Mouse (Mus musculus) regulatory T cell (primary cell): ENCODE measurements around the gene 4930579F01Rik.
"Not testable (repeated sequence)": the region's sequence is repeated elsewhere in the genome, so short reads cannot be mapped to it uniquely, and the experiment has no call there.

Source experiments
- in situ Hi-C: fragments of 300-600 bp; cut with MboI, MseI; formaldehyde crosslinking; loops from one replicate; pipeline ENCODE4 v1.15.1; 2025; ENCODE audit warnings: high pct_unique_total_duplicates

Gene 4930579F01Rik

DNA sequence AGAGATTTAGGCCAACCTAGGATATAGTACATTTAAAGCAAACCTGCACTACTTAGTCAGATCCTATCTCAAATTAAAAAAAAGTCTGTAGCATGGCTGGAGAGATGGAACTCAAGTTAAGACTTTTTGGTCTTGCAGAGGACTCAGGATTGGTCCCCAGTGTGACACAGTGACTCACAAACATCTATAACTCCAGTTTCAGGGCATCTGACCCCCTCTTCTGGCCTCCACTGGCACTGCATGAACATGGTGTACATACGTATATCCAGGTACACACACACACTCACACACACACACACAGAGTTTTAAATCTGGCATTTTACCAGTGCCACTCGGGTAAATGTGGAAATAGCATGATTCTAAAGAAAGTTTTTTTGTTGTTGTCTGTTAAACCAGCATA is 44.8 kb downstream of the 4930579F01Rik start:
- in situ Hi-C loops: loop anchor here (5.0 to 10.0 kb wide), 2 partner anchors 277 to 374 kb away; no protein-coding TSS in a partner anchor

DNA sequence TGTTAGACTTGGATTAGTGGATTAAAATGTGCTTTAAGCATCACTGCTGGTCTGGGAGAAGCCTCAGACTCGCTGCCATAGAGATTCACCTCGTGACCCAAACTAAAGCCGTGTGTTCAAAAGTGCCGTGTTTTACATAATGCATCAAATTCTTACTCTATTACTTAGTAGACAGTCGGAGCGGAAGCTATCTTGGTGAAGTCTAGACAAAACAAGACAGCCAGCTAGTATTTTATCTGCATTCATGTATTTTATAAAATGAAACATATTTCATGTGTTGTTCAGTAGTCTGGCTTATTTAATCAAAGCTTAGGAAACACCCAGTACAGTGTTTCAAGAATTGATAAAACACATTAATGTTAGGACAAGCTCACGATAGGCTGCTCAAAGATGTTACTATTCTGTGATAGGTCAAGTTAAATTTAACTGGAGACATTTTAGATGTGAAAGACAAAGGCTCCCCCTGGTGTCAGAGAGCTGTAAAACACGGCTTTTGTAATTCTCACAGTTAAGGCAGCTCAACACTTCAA is 48.9 kb downstream of the 4930579F01Rik start, which contains the start of gene Mttp:
Mttp (minus strand) TSS at position 327 of the 530 bp plus-strand sequence.
- in situ Hi-C loops: loop anchor here (5.0 to 10.0 kb wide), 3 partner anchors 162 to 370 kb away; partner anchors contain the start of gene Dapp1

DNA sequence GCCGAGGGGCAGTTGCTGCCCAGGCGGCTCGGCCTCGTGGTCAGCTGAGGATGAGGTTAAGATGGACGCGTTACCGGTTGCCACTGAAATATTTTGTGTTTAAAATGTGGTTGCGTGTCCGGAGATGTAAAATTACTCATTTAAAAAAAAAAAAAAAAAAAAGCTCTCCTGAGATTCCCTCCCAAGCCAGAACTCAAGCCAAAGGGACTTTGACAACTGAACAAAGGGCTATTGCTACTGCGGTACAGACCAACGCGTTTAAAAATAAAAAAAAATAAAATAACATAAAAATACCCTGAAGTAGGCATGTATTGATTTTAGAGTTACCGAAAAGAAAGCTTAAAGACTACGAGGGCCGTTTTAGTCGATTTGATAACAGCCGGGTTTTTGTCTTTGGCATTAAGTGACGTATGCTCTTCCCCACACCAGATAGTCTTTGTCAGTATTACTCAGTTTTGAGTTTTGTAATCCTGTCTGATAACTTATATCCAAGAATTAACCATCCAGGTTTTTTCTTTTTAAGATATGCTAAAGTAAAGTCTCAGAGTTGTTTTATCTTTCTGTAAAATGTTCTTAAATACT is 49.5 kb downstream of the 4930579F01Rik start:
- in situ Hi-C loops: loop anchor here (5.0 to 10.0 kb wide), 2 partner anchors 162 to 369 kb away; partner anchors contain the start of gene Dapp1

DNA sequence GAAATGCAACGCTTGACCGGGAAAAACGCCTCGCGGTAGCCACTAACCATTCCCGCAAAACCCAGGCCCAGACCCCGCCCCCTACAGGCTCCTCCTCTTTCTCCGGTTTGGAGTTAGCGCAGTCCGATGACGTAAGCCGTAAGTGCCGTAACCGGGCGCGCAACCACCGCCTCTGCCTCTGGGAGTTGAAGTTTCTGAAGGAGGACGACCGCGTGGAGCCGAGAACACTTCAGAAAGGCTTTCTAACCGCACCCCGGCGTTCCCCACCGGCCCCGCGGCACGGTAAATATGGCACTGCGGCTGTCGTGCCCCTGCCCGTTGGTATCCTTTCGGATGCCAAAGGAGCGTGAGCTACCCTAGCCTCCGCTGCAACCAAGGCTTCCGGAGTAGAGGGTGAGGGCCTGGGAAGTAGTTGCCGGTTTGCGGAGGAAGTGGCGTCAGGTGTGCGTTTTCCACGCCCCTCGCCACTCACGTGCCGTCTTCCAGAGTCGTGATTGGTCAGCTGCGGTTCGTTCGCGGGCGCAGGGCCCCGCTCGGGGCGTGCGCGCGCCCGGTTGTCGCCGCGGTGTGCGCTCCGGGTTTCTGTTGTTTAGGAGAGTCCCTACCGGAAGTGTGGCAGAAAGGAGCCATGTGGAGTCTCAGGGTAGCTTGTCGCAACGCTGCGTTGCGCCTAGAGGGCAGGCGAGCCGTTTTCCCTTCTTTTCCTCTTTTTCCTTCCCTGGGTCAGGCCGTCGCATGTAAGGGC is 50.1 kb downstream of the 4930579F01Rik start, which contains the start of gene Trmt10a:
Trmt10a (plus strand) TSS at position 134 of the 745 bp plus-strand sequence.
- in situ Hi-C loops: loop anchor here (5.0 to 10.0 kb wide), 2 partner anchors 161 to 369 kb away; partner anchors contain the start of gene Dapp1

DNA sequence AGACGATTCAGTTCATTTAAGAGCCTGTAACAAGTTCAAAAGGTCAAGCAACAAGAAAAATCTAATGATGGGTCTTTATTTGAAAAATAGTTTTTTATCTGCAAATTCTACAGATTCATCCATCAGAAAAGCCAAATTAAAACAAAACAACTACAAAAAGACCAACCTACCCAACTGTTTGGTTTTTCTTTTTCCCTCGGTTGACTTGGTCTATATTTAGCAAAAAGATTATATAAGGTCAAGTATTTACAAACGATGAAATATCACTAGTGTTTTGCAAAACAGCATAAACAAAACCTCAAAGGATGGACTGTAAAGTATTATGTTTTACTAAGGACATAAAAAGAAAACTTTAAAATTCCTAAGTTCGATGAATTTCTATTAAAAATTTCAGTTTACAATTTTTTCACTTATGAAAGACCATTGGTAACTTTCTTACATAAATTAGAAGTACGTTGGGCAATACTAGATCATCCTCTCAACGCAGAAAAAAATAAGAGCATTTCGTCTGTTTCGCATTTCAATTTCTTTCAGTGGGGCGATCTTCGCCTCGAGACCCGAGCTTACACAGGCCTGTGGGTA is 50.8 kb downstream of the 4930579F01Rik start:
- in situ Hi-C loops: loop anchor here (5.0 to 10.0 kb wide), 2 partner anchors 161 to 368 kb away; partner anchors contain the start of gene Dapp1

DNA sequence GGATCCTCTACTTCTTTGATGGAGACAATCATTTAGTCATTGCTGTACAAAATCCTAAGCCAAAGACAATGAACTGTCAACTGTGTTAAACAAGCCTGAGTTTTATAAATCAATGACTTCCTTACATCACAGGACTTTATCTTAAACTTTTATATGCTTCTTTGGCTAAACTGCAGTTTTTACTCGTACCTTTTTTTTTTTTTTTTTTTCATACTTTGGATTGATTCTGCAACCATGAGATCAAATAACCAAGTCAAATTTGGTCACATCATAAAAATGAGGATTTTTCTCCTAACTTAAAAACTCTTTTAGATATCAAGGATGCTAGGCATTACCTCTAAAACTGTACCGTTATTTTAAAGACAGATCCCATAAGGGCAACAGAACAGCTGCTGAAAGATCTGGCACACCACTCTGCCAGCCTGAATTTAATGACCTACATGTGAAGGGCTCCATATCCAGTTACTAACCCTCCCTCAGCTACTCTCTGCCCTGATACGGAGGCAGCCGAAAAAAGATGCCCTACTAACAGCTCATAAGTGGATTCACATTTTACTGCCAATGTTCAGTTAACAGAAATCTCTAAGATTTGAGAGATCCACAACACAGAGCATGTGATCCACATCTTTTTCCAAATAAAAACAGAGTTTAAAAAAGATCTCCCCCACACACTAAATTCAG is 51.4 kb downstream of the 4930579F01Rik start:
- in situ Hi-C loops: loop anchor here (5.0 to 10.0 kb wide), 2 partner anchors 160 to 367 kb away; partner anchors contain the start of gene Dapp1

DNA sequence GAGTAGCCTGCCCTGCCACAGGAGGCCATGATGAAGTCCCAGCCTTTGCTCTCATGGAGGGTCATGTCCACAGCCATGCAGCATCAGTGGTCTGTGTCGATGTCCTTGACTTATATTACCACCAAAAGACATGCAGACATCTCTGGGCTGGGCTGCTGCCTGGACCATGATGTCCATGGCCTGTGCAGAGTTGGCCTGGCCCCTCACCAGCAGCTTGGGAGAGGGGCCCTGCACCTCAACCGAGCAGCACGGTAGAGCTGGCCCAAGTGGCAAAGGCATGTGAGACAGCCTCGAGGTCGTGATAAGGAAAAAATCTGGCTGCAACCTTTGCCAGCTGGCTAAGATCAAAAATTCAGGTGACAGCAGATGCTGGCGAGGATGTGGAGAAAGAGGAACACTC is 54.0 kb downstream of the 4930579F01Rik start:
- in situ Hi-C loops: loop anchor here (5.0 to 10.0 kb wide), 2 partner anchors 157 to 365 kb away; partner anchors contain the start of gene Dapp1

DNA sequence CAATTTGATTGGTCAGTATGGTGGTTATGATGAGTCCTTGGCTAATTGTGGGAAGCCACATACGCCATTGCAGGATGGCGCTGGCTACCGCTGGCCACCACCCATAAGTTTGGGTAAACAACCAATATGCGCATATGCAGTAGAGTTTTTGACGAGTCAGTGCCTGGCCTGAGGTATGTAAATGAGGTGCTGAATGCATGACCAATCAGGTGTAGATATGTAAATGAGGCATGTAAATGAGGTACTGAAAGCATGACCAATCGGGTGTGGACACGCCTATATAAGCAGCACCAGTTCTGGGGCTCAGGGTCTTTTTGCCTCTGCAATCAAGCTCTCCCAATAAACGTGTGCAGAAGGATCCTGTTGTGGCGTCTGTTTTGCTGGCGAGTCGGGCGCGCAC is 55.5 kb downstream of the 4930579F01Rik start:
- in situ Hi-C loops: not testable (repeated sequence)

DNA sequence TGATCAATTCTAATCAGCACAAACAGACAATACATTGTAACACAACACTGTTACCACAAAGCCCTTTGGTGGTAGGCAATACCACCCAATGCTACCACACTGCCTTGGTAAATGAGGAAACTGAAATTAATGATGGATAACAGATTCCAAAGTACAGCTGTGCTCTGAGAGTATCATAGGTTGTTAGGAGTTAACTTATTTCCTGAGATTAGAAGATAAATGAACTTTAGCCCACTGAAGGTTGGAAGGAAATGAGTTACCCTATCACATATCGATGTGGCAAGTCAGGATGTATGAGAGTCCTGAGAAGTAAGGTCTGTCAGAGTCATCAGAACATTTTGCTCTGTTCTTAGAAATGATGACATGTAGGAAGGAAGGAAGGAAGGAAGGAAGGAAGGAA is 59.1 kb downstream of the 4930579F01Rik start:
- in situ Hi-C loops: no loop called here

DNA sequence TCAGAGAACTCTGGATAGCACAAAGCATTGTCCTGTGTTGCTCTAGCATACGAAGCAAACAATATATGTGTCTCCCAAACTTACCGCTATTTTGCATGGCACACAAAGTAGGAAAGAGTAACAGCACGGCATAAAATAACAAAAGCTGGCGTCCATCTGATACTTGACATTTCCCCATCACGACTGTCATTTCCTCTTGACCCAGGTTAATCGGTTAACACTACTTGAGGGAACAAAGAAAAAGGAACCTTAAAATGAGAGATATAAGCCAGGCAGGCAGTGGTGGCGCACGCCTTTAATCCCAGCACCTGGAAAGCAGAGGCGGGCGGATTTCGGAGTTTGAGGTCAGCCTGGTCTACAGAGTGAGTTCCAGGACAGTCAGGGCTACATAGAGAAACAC is 59.7 kb downstream of the 4930579F01Rik start:
- in situ Hi-C loops: no loop called here

DNA sequence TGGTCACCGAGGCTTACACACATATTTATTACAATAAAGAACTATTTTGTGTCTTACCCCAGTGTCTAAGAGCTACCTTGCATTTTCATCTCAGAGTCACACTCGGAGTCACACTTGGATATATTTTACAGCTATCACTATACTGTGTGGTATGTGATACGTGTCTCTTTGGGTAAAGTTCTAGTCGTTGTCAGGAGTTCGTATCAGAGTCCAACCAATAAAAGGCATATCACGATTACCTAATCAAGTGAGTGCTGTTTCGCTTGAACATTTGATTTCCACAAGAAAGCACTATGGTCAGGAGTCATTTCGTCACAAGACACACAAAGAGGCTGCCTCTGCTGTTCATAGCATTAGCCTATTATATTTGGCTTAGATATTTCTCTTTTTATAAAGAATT is 60.2 kb downstream of the 4930579F01Rik start:
- in situ Hi-C loops: no loop called here

DNA sequence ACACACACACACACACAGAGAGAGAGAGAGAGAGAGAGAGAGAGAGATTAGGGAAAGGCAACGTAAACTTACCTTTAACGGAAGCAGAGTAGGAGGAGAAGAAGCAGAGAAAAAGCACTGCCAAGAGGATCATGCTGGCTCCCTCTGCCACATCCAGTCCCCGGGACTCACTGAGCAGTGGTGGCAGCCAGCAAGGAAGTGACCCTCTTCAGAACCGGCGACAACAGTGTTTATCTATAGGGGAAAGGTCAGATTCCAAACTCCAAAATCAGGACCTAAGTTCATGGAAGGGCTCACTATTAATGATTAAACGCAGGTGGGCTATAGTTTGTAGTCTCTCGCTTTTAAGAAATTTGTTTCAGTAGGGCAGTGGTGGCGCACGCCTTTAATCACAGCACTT is 62.5 kb downstream of the 4930579F01Rik start:
- in situ Hi-C loops: no loop called here

DNA sequence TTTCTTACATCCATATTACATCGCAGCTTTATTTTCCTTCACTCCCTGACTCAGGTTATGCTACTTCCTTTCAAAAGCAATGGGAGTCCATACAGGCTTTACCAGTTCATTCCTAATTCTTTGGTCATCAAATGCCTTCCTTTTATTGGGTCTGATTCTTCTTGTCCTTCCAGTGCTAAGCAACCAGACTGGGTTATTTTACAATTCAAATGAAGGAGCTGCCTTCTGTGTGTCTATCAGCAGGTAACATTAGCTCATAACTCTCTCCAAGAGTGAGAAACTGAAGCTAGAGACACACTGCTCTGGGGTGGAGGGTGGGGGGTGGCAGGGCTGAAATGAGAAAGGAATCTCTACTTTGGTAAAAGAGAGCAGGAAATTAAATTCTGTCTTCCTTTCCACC is 62.9 kb downstream of the 4930579F01Rik start:
- in situ Hi-C loops: no loop called here

DNA sequence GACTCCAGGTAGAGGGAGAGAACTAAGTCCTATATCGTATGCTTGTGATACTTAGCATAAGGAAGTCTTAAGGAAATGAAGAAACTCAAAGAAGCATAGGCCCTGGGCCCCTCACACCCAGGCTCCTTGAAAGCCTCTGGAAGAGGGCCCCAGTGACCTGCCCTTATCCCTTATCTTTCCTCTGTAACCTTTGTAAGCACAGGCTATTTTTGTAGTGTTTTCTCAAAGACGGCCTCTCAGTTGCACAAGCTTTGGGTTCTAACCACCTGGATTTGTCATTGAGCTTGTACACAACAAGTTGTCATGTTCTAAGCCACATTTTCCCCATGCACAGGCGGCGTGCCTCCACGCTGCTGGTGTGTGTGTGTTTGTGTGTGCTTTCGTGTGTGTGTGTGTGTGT is 64.5 kb downstream of the 4930579F01Rik start:
- in situ Hi-C loops: loop anchor here (10.0 kb wide), 1 partner anchor 114 kb away; no protein-coding TSS in a partner anchor

DNA sequence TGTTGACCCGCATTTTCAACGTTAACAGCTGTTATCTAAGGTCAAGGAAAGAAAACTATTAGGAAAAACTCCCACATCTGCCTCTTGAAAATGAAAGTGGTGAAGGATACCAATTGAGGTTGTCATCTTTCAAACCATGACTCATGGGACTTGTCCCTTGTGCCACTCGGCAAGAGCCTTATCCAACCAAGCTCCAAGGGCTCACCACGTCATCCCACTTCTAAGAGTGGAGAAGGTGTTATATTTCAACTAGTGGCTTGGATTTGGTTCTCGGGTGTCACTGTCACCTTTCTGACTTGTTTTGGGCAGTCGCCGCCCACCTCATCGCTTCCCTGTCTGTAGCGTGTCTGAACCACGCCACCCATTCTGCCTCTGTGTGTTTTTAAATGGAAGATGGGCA is 69.8 kb downstream of the 4930579F01Rik start:
- in situ Hi-C loops: loop anchor here (10.0 kb wide), 1 partner anchor 109 kb away; no protein-coding TSS in a partner anchor

DNA sequence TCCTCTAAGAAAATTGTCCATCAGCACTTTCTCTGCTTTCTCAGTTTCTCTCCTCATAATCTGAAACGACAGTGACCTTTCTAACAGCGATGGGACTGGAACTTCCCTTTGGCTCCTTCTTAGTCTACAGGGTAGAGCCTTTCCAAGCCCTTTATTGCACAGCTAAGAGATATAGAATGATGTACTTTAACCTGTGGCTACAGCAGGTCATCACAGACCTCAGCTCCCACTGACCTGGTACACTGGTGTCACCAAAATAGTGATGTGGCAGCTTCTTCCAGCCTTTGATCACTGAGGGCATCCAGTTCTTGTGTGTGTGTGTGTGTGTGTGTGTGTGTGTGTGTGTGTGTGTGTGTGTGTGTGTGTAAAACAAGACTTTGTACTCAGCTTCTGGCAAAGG is 72.2 kb downstream of the 4930579F01Rik start:
- in situ Hi-C loops: loop anchor here (10.0 kb wide), 1 partner anchor 107 kb away; no protein-coding TSS in a partner anchor

DNA sequence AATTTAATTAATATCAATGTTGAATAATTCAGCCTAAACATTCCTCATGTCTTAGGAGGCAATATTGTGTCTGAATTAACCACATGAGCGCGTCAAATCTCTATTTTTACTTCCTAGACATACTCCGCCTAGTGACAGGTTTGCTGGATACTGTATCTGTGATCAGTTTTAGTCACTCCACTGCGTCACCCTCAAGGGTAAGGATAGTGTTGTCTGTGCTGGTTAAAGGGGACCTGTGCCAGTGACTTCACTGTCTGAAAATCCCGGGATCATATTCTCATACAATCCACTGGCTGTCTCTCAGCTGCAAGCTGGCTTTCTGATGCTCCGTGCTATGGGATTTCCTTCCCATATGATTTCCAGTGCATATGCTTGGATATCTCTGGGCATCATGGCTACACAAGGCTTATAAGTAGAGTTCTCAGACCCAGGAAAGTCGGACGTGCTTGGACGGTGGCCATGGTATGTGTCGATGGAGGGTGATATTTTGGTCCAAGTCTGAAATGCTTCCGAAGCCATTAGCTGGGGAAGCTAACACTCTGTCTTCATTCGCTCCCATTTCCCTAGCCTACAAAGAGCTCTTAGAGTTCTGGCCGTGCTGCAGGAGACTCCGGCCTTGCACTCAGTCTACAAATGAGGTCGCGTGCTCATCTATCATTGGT is 74.0 kb downstream of the 4930579F01Rik start:
- in situ Hi-C loops: loop anchor here (10.0 kb wide), 1 partner anchor 105 kb away; no protein-coding TSS in a partner anchor

DNA sequence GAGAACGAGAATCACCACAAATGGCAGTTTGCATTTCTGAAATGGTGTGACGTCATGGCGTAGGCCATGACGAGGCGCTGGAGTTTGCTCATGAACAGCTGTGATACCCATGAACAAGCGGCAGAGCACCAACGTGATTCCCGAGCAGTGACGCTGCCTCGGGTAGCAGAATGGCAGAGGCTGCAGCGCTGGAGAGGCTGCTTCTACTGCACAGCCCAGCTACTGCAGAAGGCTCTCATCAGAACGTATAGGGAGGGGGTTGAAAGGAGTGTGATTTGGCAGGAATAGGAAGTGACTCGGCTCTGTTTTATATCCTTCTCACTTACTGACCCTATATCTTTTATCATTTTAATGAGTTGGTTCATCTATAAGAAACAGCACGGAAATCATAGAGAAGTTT is 74.8 kb downstream of the 4930579F01Rik start:
- in situ Hi-C loops: no loop called here

DNA sequence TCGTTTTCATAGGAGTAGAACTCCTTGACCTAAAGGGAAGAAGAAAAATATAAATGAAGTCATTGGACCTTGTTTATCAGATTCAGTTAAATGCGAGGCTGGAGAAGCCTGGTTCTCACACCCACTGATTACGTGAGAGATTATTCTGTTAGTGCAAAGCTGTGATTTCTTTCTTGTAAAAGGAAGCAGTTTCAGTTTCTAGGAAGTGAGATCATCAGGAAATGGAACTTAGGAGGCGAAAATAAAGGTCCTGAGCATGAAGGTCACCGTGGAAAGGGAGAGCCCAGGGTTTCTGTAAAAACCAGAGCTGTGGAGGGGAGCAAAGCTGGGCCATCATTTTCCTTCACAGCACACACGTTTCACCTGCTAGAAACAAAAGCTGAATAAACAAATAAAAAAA is 75.2 kb downstream of the 4930579F01Rik start:
- in situ Hi-C loops: no loop called here

DNA sequence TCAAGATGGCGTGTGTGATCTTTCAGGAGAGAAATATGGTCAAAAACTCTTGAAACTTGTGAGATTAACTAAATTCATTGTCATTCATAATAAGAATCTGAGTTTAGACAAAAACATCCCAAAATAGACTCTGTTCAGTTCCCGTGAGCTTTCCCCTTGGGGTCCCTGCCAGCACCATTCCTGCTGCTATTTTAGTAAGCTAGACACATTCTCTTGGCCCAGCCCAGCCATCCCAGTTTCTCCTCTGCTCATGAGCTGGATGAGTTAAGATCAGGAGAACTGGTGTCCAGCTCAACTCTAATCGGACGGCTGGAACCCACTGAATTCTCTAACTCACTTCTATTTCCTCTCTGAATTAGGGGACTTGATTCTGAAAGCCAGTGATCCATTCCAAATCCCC is 76.8 kb downstream of the 4930579F01Rik start:
- in situ Hi-C loops: no loop called here
